Mouse (Mus musculus): Measurements from ENCODE around the gene D11Wsu47e. TPM values are rescaled to one million over a fixed set of nuclear protein-coding genes. Genes with fewer than 3 reads are reported as not detected.
"Not testable (repeated sequence)": the region's sequence is repeated elsewhere in the genome, so short reads cannot be mapped to it uniquely, and the experiment has no call there.

Gene D11Wsu47e
- polyA plus RNA-seq, 1 experiment from 2014 or later: 30.7 TPM

- Histone ChIP-seq H3K4me3 (no peak overlapping the region), H3K9ac (no peak overlapping the region), H3K4me2 (no peak overlapping the region), H3K27me3 (replicated peaks) (no peaks in the 10 kb centered on the region), H3K27ac (no peak overlapping the region), H3K9me3 (no peaks in the 10 kb centered on the region), H3K36me3 (replicated peaks) (peaks cover 33% of the 10 kb centered on the region; the same call in 1 of the 2 replicates), H3K4me1 (peaks cover 16% of the 10 kb centered on the region)
- no peak for ATAC-seq (replicated peaks)
- WGBS: 83% methylated on average over 18 of the region's 18 CpGs
Observed at GRCm38 (mm10) chr11:113654561-113655270, 29.5 kb upstream of the D11Wsu47e start.

DNA sequence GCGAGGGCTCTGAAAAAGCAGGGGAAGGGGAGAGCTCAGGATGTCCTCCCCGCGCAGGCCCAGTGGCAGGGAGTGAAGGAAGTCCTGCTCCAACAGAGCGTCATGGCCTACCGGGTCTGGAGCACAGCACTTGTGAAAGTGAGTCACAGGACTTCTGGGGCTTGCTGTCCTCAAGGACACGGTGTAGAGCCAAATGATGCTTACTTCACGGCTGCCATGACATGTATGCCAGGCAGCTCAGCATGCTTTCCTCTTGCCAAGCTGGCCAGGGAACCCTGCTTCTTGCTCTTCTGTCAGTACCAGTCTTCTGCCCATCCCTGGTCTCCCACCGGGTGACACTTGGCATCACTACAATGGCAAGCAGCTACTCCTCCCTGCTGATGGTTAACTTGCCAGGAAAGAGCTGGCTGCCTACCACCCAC is 27.7 kb upstream of the D11Wsu47e start:
- Histone ChIP-seq H3K9ac (no peak overlapping the region), H3K27me3 (replicated peaks) (no peaks in the 10 kb centered on the region), H3K4me2 (no peak overlapping the region), H3K36me3 (replicated peaks) (peaks cover 48% of the 10 kb centered on the region), H3K4me1 (peaks cover 3% of the 10 kb centered on the region; the same call in 1 of the 2 replicates), H3K9me3 (no peaks in the 10 kb centered on the region), H3K27ac (no peak overlapping the region), H3K4me3 (no peak overlapping the region)
- 87% methylated on average over 8 of the region's 8 CpGs for WGBS
- ATAC-seq (replicated peaks): no peak

DNA sequence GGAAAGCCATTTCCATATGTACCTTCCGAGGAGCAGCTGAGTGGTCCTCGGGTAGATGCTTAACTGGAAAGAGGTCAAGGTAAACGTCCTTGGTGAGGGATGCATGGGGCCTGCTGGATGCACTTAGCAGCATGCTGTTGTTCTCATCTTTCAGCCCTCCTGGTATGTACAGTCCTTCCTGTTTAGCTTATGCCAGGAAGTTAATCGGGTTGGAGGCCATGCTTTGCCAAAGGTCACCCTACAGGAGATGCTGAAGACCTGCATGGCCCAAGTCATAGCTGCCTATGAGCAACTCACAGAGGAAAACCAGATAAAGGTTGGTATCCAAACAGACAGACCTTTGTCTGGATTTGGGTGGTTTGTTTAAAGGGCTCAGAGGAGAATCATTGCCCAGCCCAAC is 27.0 kb upstream of the D11Wsu47e start:
- H3K36me3 ChIP-seq (replicated peaks): peaks cover 55% of the 10 kb centered on the region
- H3K4me3 ChIP-seq: no peak overlapping the region
- H3K9me3 ChIP-seq: no peaks in the 10 kb centered on the region
- no peak overlapping the region for H3K9ac ChIP-seq
- WGBS: 82% methylated on average over 4 of the region's 4 CpGs
- H3K4me1 ChIP-seq: no peaks in the 10 kb centered on the region
- no peaks in the 10 kb centered on the region for H3K27me3 ChIP-seq (replicated peaks)
- ATAC-seq (replicated peaks): no peak
- H3K4me2 ChIP-seq: no peak overlapping the region
- no peak overlapping the region for H3K27ac ChIP-seq

GRCm38 (mm10) chr11:113658319-113658718 is 25.9 kb upstream of the D11Wsu47e start:
- Histone ChIP-seq H3K4me2 (no peak overlapping the region), H3K9ac (no peak overlapping the region), H3K27ac (no peak overlapping the region), H3K27me3 (replicated peaks) (no peaks in the 10 kb centered on the region), H3K9me3 (no peaks in the 10 kb centered on the region), H3K36me3 (replicated peaks) (peaks cover 60% of the 10 kb centered on the region), H3K4me1 (no peaks in the 10 kb centered on the region), H3K4me3 (no peak overlapping the region)
- ATAC-seq (replicated peaks): no peak
- 89% methylated on average over 8 of the region's 8 CpGs for WGBS

GRCm38 (mm10) chr11:113658763-113659162 is 25.4 kb upstream of the D11Wsu47e start:
- no peak for ATAC-seq (replicated peaks)
- WGBS: 93% methylated on average over 4 of the region's 4 CpGs
- H3K36me3 ChIP-seq (replicated peaks): peaks cover 62% of the 10 kb centered on the region

DNA sequence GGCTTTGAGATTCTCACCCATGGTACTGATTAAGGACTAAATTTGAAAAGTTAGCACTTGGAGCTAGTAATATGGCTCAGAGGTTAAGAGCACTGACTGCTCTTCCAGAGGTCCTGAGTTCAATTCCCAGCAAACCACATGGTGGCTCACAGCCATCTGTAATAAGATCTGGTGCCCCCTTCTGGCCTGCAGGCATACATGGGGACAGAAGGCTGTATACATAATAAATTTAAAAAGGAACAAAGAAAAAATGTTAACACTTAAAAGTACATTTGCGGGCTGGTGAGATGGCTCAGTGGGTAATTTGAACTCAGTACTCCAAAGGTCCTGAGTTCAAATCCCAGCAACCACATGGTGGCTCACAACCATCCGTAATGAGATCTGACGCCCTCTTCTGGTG is 24.0 kb upstream of the D11Wsu47e start:
- H3K9me3 ChIP-seq; H3K4me3 ChIP-seq; H3K9ac ChIP-seq; ATAC-seq (replicated peaks); H3K4me2 ChIP-seq; H3K4me1 ChIP-seq; H3K27ac ChIP-seq; H3K27me3 ChIP-seq (replicated peaks): not testable (repeated sequence)
- H3K36me3 ChIP-seq (replicated peaks): peaks cover 58% of the 10 kb centered on the region
- WGBS: 98% methylated on average over 3 of the region's 3 CpGs

More at GRCm38 (mm10) chr11:113658763-113659162, 25.4 kb upstream of the D11Wsu47e start:
- no peak overlapping the region for H3K4me3 ChIP-seq
- no peaks in the 10 kb centered on the region for H3K9me3 ChIP-seq
- H3K27ac ChIP-seq: no peak overlapping the region
- H3K4me1 ChIP-seq: no peaks in the 10 kb centered on the region
- no peaks in the 10 kb centered on the region for H3K27me3 ChIP-seq (replicated peaks)
- H3K4me2 ChIP-seq: no peak overlapping the region
- no peak overlapping the region for H3K9ac ChIP-seq

GRCm38 (mm10) chr11:113660940-113661339 is 23.3 kb upstream of the D11Wsu47e start:
- Histone ChIP-seq H3K27me3 (replicated peaks) (no peaks in the 10 kb centered on the region), H3K36me3 (replicated peaks) (peaks cover 58% of the 10 kb centered on the region), H3K27ac (no peak overlapping the region), H3K4me1 (no peaks in the 10 kb centered on the region), H3K9me3 (no peaks in the 10 kb centered on the region), H3K4me2 (no peak overlapping the region), H3K4me3 (no peak overlapping the region), H3K9ac (no peak overlapping the region)
- ATAC-seq (replicated peaks): no peak
- WGBS: 94% methylated on average over 11 of the region's 11 CpGs

- no peak overlapping the region for H3K4me2 ChIP-seq
Observed at GRCm38 (mm10) chr11:113661835-113662351, 22.3 kb upstream of the D11Wsu47e start.

GRCm38 (mm10) chr11:113664279-113664678 is 19.9 kb upstream of the D11Wsu47e start:
- Histone ChIP-seq H3K4me2 (no peak overlapping the region), H3K27me3 (replicated peaks) (no peaks in the 10 kb centered on the region), H3K27ac (no peak overlapping the region), H3K9ac (no peak overlapping the region), H3K36me3 (replicated peaks) (peaks cover 34% of the 10 kb centered on the region), H3K9me3 (no peaks in the 10 kb centered on the region), H3K4me1 (no peaks in the 10 kb centered on the region), H3K4me3 (no peak overlapping the region)
- WGBS: 63% methylated on average over 2 of the region's 2 CpGs
- no peak for ATAC-seq (replicated peaks)

More at GRCm38 (mm10) chr11:113661835-113662351, 22.3 kb upstream of the D11Wsu47e start:
- no peaks in the 10 kb centered on the region for H3K9me3 ChIP-seq
- H3K27me3 ChIP-seq (replicated peaks): no peaks in the 10 kb centered on the region
- H3K27ac ChIP-seq: no peak overlapping the region
- no peak for ATAC-seq (replicated peaks)
- 92% methylated on average over 18 of the region's 18 CpGs for WGBS
- H3K36me3 ChIP-seq (replicated peaks): peaks cover 50% of the 10 kb centered on the region
- H3K4me3 ChIP-seq: no peak overlapping the region
- H3K4me1 ChIP-seq: no peaks in the 10 kb centered on the region
- no peak overlapping the region for H3K9ac ChIP-seq

- no peak for ATAC-seq (replicated peaks)
- Histone ChIP-seq H3K9ac (no peak overlapping the region), H3K4me3 (no peak overlapping the region), H3K27me3 (replicated peaks) (no peaks in the 10 kb centered on the region), H3K27ac (no peak overlapping the region), H3K4me2 (no peak overlapping the region), H3K9me3 (no peaks in the 10 kb centered on the region), H3K36me3 (replicated peaks) (peaks cover 28% of the 10 kb centered on the region), H3K4me1 (no peaks in the 10 kb centered on the region)
- 87% methylated on average over 6 of the region's 6 CpGs for WGBS
Observed at GRCm38 (mm10) chr11:113666205-113666604, 18.0 kb upstream of the D11Wsu47e start.

DNA sequence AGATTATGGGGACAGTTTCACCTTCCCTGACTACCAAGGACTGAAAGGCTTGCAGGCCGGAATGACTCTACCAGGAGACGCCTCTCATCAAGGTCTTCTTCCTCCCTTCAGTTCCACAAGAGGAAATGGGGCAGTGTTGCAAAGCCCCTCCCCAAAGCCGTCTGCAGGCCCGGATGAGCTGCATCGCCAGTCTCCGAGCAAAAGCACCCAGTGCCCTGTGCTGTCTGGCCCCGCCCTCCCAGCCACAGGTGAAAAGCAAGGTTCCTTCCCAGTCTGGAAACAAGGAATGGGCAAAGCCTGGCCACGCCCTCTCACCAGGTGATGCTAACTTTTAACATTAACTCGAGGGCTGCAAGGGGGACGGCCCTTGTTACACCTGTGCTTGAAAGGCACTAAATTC is 17.6 kb upstream of the D11Wsu47e start:
- Histone ChIP-seq H3K4me2 (no peak overlapping the region), H3K4me3 (no peak overlapping the region), H3K36me3 (replicated peaks) (peaks cover 23% of the 10 kb centered on the region), H3K27me3 (replicated peaks) (no peaks in the 10 kb centered on the region), H3K27ac (no peak overlapping the region), H3K9me3 (no peaks in the 10 kb centered on the region), H3K4me1 (no peaks in the 10 kb centered on the region), H3K9ac (no peak overlapping the region)
- no peak for ATAC-seq (replicated peaks)
- 66% methylated on average over 10 of the region's 10 CpGs for WGBS

- ATAC-seq (replicated peaks): no peak
- 71% methylated on average over 2 of the region's 2 CpGs for WGBS
- H3K4me3 ChIP-seq: no peak overlapping the region
- H3K4me1 ChIP-seq: no peaks in the 10 kb centered on the region
- H3K36me3 ChIP-seq (replicated peaks): peaks cover 18% of the 10 kb centered on the region
- no peak overlapping the region for H3K27ac ChIP-seq
- H3K27me3 ChIP-seq (replicated peaks): no peaks in the 10 kb centered on the region
- H3K4me2 ChIP-seq: no peak overlapping the region
- H3K9me3 ChIP-seq: no peaks in the 10 kb centered on the region
- no peak overlapping the region for H3K9ac ChIP-seq
Observed at GRCm38 (mm10) chr11:113667122-113667521, 17.1 kb upstream of the D11Wsu47e start.

DNA sequence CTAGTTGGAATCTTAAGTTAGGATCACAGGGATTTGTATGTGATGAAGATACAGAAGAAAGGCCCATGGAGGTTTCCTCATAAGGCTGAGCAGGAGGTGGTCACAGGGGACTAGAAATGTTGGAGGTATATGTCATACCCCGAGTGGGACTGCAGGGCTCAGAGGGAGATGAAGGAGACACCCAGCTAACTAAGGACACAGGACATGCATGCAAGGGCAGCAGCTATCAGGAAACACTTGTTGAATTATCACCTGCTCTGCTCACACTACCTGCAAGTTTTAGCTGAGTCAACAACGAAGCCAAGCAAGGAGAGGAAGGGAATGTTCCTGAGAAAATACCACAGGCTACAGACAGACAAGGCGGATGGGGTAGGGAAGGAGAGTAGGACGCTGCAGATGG is 16.5 kb upstream of the D11Wsu47e start:
- Histone ChIP-seq H3K9me3 (no peaks in the 10 kb centered on the region), H3K4me3 (no peak overlapping the region), H3K27me3 (replicated peaks) (no peaks in the 10 kb centered on the region), H3K9ac (no peak overlapping the region), H3K4me2 (no peak overlapping the region), H3K4me1 (no peaks in the 10 kb centered on the region), H3K36me3 (replicated peaks) (peaks cover 13% of the 10 kb centered on the region; the same call in 1 of the 2 replicates), H3K27ac (no peak overlapping the region)
- no peak for ATAC-seq (replicated peaks)
- 92% methylated on average over 4 of the region's 4 CpGs for WGBS
